Mouse (Mus musculus) midbrain, embryonic 10.5 days (tissue): Measurements from ENCODE around the gene Gm9833. TPM values are rescaled to one million over a fixed set of nuclear protein-coding genes. Genes with fewer than 3 reads are reported as not detected.
A peak's percentile ranks its signal among the peaks of the same experiment; 100 is the strongest.
"Not testable (repeated sequence)": the region's sequence is repeated elsewhere in the genome, so short reads cannot be mapped to it uniquely, and the experiment has no call there.

Experiments
- DNase-seq: peaks from one replicate; pipeline ENCODE4 v3.0.0-alpha.2; 2017; ENCODE audit warnings: low spot score
- H3K27ac ChIP-seq: fragments of 300-500 bp; sonication (generic); replicated peaks from 2 replicates; pipeline ENCODE4 v1.5.1; 2016; ENCODE audit warnings: mild to moderate bottlenecking
- H3K27me3 ChIP-seq: fragments of 300-500 bp; sonication (generic); 2 replicates; pipeline ENCODE4 v1.6.1; 2016; ENCODE audit warnings: low read depth, mild to moderate bottlenecking; ENCODE audit not compliant: poor library complexity, severe bottlenecking
- H3K36me3 ChIP-seq: fragments of 300-500 bp; sonication (generic); 2 replicates; pipeline ENCODE4 v1.6.1; 2016; ENCODE audit warnings: mild to moderate bottlenecking, moderate library complexity
- H3K4me1 ChIP-seq: fragments of 300-500 bp; sonication (generic); 2 replicates; pipeline ENCODE4 v1.6.1; 2016
- H3K4me3 ChIP-seq: fragments of 300-500 bp; sonication (generic); 2 replicates; pipeline ENCODE4 v1.5.1; 2016; ENCODE audit warnings: mild to moderate bottlenecking, moderate library complexity
- H3K9me3 ChIP-seq: fragments of 300-500 bp; sonication (generic); replicated peaks from 2 replicates; pipeline ENCODE4 v1.6.1; 2016; ENCODE audit warnings: mild to moderate bottlenecking
- WGBS: fragments of 180-500 bp; shearing (Covaris S2); methylation state at CpG from one replicate; pipeline ENCODE4 v1.1.7; 2016; 5-methylcytosine and 5-hydroxymethylcytosine counted together
- polyA plus RNA-seq: library from polyadenylated mRNA; unstranded; fragments of >200 nt; fragmentation: Nextera tagmentation; extraction: Ambion mirVana; gene quantifications from 2 replicates; pipeline ENCODE4 v1.2.1, GENCODE M21; 2016

The Gm9833 gene
- 5.8 TPM in 2 replicates for polyA plus RNA-seq

DNA sequence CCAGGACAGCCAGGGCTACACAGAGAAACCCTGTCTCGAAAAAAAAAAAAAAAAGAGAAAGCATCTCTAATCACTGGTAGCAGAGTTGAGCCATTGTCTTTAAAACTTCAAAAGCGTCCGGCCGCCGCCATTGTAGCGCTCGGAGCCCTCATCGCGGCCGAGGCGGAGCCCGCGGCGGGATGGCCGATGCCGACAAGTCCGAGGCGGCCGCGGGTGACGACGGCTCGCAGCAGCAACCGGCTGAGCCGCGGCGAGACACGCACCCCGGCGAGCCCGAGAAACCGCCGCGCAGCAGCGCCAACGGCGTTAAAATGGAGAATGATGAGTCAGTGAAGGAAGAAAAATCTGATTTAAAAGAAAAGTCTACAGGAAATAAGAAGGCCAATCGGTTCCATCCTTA is at the start of gene Gm9833:
Gm9833 (plus strand) TSS at position 117 of the 400 bp plus-strand sequence.
- WGBS: 54% methylated on average over 38 of the region's 38 CpGs
- H3K4me1 ChIP-seq, H3K9me3 ChIP-seq, DNase-seq, H3K27ac ChIP-seq, H3K36me3 ChIP-seq: not testable (repeated sequence)
- Histone ChIP-seq H3K4me3 (peak within 1 kb of the TSS; percentile 31; the same call in 1 of the 2 replicates), H3K27me3 (peaks cover 19% of the 10 kb centered on the region; the same call in 1 of the 2 replicates)

DNA sequence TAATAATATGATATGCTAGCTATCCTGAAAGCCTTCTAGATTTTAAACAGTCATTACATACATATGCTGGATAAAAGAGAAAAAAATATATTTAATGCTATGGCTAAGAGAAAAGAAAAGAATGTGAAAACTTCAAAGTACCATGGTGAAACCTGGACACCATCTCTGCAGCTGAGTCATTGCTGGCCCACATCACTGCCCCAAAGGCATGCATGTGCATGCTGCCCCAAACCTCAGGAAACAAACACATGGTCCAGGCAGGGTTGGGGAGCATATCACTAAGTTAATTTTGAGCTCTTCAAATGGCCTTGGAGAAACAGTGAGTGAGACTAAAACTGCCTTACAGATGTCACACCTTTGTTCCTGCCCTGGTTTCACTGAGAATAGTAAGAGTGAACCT is 17.8 kb upstream of the Gm9833 start:
- H3K9me3 ChIP-seq: no peaks in the 10 kb centered on the region
- H3K27me3 ChIP-seq: no peaks in the 10 kb centered on the region
- H3K27ac ChIP-seq: no peak overlapping the region
- no peaks in the 10 kb centered on the region for H3K4me1 ChIP-seq
- no peak for DNase-seq
- H3K36me3 ChIP-seq: no peaks in the 10 kb centered on the region
- no peak overlapping the region for H3K4me3 ChIP-seq

DNA sequence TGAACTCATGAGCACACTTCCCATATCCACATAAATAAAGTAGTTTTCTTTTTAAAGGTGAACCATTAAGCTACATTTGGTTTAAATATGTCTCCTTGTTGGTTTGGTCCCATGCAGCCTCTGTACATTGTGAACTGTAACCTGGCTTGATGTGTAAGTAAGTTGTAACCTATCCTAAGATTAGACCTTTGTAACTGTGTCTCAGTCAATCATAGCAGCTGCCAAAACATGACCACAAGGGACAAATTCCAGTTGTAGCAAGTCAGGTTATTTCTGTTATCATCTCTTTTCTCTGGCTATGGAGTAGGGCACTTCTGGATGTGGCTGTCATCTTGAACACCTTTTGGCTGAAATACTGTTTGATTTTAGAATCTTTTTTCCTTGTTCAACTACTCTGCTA is 12.1 kb upstream of the Gm9833 start:
- H3K27me3 ChIP-seq: no peaks in the 10 kb centered on the region
- no peaks in the 10 kb centered on the region for H3K36me3 ChIP-seq
- no peak overlapping the region for H3K27ac ChIP-seq
- no peak overlapping the region for H3K4me3 ChIP-seq
- no peaks in the 10 kb centered on the region for H3K9me3 ChIP-seq
- H3K4me1 ChIP-seq: no peaks in the 10 kb centered on the region
- no peak for DNase-seq

DNA sequence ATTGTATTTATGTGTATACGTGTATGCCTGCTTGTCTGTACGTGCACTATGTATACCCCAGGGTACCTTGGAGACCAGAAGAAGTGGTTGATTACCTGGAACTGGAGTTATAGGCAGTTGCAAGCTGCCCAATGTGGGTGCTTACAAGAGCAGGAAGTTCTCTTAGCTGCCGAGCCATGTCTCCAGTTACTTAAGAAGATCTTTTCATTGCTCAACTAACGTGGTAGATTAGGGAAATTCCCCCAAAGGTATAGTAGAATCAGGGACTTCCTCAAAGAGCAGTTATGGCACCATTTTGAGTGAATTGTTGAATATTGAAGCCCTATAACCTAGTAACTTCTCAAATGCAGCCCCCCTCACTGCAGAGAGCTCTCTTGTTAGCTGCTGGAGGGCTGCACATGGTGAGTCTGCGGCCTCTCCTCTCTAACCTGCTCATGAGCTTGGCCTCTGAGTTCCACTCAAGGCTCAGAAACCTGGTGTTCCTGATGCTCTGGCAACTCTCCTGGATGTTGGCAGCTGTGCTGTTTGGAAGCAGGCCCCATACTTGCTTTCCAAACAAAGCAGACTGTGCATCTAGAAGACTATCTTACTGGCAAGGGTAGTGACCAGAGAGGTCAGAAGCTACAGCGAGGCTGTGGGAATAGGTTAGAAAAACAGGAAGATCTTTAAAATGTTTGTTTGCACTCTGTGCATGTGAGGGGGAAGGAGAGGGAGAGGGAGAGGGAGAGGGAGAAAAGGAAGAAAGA is 10.6 kb upstream of the Gm9833 start:
- 85% methylated on average over 6 of the region's 6 CpGs for WGBS
- H3K27me3 ChIP-seq: no peaks in the 10 kb centered on the region

DNA sequence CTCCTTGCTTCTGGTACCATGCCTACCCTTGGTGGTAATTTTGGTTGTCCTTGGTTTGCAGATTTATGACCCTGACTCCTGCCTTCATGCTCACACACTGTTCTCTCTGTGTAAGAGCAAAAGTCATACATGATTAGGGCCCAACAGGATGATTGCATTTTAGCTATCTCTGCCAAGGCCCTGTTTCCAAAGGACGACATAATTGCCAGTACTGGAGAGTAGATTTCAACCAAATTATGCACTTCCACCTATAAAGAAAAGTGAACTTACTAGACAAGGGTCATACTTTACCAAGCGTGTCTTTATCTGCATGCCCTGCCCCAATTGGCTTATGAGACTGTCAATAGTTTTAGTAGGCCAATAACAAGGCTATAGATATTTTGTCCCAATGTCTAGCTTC is 9.8 kb upstream of the Gm9833 start:
- Histone ChIP-seq H3K36me3 (no peaks in the 10 kb centered on the region), H3K27me3 (no peaks in the 10 kb centered on the region), H3K4me1 (no peaks in the 10 kb centered on the region), H3K4me3 (no peak overlapping the region), H3K9me3 (no peaks in the 10 kb centered on the region), H3K27ac (no peak overlapping the region)
- 90% methylated on average over 2 of the region's 2 CpGs for WGBS
- DNase-seq: no peak

More for the DNA sequence above, 10.6 kb upstream of the Gm9833 start:
- H3K9me3 ChIP-seq: no peaks in the 10 kb centered on the region
- no peak overlapping the region for H3K27ac ChIP-seq
- no peaks in the 10 kb centered on the region for H3K4me1 ChIP-seq
- no peaks in the 10 kb centered on the region for H3K36me3 ChIP-seq
- no peak overlapping the region for H3K4me3 ChIP-seq
- no peak for DNase-seq

DNA sequence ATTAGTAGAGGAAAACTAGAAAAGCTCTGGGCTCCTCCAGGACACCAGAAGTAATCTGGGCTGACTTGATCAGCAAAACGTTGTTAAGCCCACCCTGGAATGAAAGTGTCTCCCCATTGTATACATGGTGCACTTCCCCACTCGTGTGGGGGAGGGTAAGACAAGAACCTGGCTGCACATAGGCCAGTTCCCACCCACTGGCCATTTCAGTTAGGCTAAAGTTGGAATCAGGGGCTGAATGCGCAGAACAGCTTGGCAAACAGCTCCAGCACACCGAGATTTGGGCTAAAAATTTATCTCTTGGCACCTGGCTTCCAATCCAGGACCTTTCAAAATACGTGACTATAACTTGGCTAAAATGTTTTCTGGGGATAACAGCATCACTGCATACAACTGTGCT is 6.6 kb upstream of the Gm9833 start:
- H3K4me3 ChIP-seq: no peak overlapping the region
- H3K27me3 ChIP-seq: 0 out of 2 replicates have a peak, but pooled peaks cover 2% of the 10 kb centered on the region
- 81% methylated on average over 5 of the region's 5 CpGs for WGBS
- H3K36me3 ChIP-seq: no peaks in the 10 kb centered on the region
- H3K4me1 ChIP-seq: no peaks in the 10 kb centered on the region
- DNase-seq: no peak
- H3K9me3 ChIP-seq: no peaks in the 10 kb centered on the region
- no peak overlapping the region for H3K27ac ChIP-seq

DNA sequence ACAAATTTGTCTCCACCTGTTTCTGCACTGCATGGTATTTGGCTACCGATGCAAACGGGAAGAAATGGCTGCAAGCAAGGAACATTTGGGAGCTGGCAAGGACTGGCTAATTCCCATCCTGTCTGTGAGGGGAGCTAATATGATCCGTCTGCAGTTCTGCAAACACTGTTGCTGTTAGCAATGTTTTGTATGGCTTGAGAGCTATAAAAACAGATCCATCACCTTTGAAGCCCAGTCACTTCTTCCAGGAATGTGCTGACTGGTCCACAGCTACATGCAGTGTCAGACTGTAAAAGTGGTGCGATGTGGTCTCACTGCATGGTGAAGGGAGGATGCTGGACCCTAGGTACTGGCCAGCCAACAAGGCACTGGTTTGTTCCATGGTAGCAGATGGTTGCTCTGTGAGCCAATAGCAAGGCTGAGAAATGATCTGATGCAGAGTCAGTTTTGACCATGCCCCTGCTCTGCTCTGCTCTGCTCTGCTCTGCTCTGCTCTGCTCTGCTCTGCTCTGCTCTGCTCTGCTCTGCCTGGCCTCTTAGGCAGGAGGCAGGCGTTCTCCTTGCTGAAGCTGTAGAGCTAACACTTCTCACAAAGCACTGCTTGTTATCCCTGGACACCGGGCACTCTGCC is 5.9 kb upstream of the Gm9833 start:
- H3K27me3 ChIP-seq: 0 out of 2 replicates have a peak, but pooled peaks cover 9% of the 10 kb centered on the region
- 79% methylated on average over 6 of the region's 6 CpGs for WGBS
- H3K4me1 ChIP-seq: no peaks in the 10 kb centered on the region
- H3K36me3 ChIP-seq: no peaks in the 10 kb centered on the region
- no peaks in the 10 kb centered on the region for H3K9me3 ChIP-seq
- H3K4me3 ChIP-seq: no peak overlapping the region
- H3K27ac ChIP-seq: no peak overlapping the region
- no peak for DNase-seq

DNA sequence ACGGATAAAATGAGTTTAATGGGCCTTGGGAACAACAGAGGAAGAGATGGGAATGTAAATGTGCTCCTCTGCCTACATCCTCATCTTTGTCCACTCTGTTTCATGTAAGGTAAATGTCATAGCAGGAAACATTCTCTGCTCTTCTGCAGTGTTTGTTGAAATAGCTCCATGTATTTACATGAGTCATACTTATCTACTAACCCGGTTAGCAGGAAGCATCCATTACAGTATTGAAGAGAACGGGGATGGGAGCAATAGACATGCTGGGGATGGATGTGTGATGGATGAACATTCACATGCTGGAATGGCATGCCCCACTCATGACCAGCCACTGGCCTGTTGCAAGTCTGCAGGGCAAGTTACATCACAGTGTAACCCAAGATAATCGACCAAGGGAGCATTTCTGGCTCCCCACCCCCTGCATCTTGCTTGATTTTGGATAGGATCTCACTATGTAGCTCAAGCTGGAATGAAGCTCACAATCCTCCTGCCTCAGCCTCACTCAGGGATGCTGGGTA is 5.3 kb upstream of the Gm9833 start:
- Histone ChIP-seq H3K4me1 (no peaks in the 10 kb centered on the region), H3K9me3 (no peaks in the 10 kb centered on the region), H3K4me3 (no peak overlapping the region), H3K27me3 (peaks cover 14% of the 10 kb centered on the region; the same call in 1 of the 2 replicates), H3K27ac (no peak overlapping the region), H3K36me3 (no peaks in the 10 kb centered on the region)
- no peak for DNase-seq
- 80% methylated on average over 4 of the region's 4 CpGs for WGBS

DNA sequence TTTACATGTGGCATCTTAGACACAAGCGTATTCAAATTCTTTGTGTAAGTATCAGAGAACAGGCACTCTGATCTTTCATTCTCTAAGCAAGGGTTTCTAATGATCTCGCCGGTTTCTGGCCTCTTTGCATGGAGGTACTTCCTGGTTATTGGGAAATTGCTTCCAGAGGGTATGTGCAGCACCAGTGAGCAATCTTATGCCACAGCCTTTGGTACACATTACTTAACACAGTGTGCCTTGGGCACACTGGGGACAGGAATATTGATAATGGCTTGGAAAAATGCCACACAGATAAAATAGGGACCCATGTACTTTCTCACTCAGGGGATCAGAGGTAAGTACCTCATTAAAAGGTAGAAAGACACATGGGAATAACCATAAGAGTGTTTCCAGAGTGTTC is 3.8 kb upstream of the Gm9833 start:
- no peak overlapping the region for H3K27ac ChIP-seq

DNA sequence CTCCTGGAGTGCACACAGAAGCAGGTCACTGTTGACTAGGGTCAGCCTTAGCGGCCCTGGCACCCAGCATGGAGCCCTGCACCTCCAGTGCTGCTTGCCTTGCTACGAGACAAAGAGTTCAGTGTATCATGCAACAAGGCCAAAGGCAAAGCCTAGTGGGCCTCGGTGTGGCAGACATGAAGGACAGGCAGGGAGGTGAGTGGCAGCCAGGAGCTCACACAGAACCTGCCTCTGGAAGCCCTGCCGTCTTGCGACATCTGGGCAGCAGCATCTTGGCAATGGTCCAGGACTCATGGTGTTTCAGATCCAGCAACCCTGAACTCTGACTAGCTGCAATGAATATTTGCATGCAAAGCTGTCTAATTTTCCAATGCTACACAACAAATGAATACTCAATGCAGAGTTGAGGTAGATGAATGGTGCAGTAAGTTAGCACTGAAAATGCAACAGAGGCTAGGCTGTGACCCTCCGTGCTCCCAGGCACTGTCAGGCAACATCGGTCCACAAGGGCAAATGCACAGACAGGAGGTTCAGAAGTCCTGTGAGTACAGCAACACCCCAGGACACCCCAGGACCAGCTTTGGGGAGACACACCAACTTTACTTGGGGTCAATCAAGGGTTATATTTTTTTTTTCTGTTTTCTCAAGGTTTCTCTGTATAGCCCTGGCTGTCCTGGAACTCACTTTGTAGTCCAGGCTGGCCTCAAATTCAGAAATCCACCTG is 2.4 kb upstream of the Gm9833 start:
- 86% methylated on average over 7 of the region's 7 CpGs for WGBS

More for the DNA sequence above, 3.8 kb upstream of the Gm9833 start:
- Histone ChIP-seq H3K4me3 (no peak overlapping the region), H3K9me3 (no peaks in the 10 kb centered on the region), H3K36me3 (no peaks in the 10 kb centered on the region), H3K27me3 (peaks cover 19% of the 10 kb centered on the region; the same call in 1 of the 2 replicates), H3K4me1 (no peaks in the 10 kb centered on the region)
- DNase-seq: no peak
- WGBS: 94% methylated on average over 3 of the region's 3 CpGs

DNA sequence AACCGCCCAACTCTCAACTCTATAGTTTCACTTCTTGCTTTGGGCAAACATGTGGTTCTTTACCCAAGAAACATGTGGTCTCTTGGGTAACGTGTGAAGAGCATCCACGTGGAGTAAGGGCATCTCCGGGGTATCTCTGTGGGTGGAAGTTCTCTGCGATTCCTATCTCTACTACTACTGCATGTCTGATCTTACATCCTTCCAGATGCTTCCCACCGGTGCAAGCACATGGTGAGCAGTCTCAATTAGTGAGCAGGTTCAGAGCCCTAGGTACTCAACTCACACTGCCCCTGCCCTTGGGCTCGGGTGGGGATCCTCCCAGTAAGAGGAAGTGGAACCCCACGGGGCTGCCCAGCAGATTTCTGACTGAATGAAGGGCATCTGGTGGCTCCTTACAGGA is 399 bp upstream of the Gm9833 start:
- Histone ChIP-seq H3K27me3 (peaks cover 19% of the 10 kb centered on the region; the same call in 1 of the 2 replicates), H3K4me3 (no peak overlapping the region), H3K36me3 (no peaks in the 10 kb centered on the region), H3K27ac (no peak overlapping the region), H3K9me3 (no peaks in the 10 kb centered on the region), H3K4me1 (no peaks in the 10 kb centered on the region)
- WGBS: 88% methylated on average over 8 of the region's 8 CpGs
- no peak for DNase-seq

More for the DNA sequence above, 2.4 kb upstream of the Gm9833 start:
- Histone ChIP-seq H3K27me3 (peaks cover 19% of the 10 kb centered on the region; the same call in 1 of the 2 replicates), H3K9me3 (no peaks in the 10 kb centered on the region), H3K27ac (no peak overlapping the region), H3K36me3 (no peaks in the 10 kb centered on the region), H3K4me3 (no peak overlapping the region), H3K4me1 (no peaks in the 10 kb centered on the region)
- no peak for DNase-seq

DNA sequence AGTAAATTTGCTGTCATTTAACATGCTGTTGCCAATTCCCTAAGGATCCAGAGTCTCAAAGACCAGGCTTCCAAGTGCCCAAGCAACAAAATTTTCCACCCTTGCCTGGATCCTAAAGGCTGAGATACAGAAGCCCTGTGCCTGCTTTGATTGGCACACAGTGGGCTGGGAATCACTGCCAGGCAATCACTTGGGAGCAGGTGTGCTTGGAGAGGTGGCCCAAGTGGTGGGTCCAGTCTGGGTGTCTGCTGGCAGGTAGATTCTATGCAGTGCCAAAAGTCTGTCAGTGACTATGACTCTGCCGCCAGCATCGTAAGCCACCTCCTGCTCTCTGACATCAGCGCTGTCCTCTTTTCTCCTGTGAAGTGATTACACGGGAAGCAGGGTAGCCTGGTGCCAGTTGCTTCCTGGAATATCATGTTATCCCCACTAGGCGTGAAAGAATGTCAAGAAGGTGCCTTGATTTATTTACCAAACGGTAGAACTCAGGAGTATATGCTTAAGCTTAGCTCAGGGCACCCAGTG is 3.8 kb downstream of the Gm9833 start:
- no peaks in the 10 kb centered on the region for H3K4me1 ChIP-seq
- H3K9me3 ChIP-seq: no peaks in the 10 kb centered on the region
- H3K27ac ChIP-seq: no peak overlapping the region
- no peaks in the 10 kb centered on the region for H3K36me3 ChIP-seq
- no peak overlapping the region for H3K4me3 ChIP-seq
- peaks cover 14% of the 10 kb centered on the region; the same call in 1 of the 2 replicates for H3K27me3 ChIP-seq
- 85% methylated on average over 6 of the region's 6 CpGs for WGBS
- DNase-seq: no peak
